Mouse (Mus musculus) left cerebral cortex, adult 18-20 months (tissue): ENCODE measurements around the gene Mturn. TPM values are rescaled to one million over a fixed set of nuclear protein-coding genes. Genes with fewer than 3 reads are reported as not detected.

Source experiments
- DNase-seq, 2 experiments: peaks; one replicate each; pipeline ENCODE4 v3.0.0; 2021 to 2022; ENCODE audit warnings: low spot score in 2 of 2, mixed read lengths in 1 of 2
- total RNA-seq, 2 experiments: library from RNA; stranded (reverse); gene quantifications; 2 replicates each; pipeline ENCODE4 v1.2.3; 2021

Gene Mturn
- total RNA-seq, 2 experiments from 2014 or later = 106 to 117 TPM

DNA sequence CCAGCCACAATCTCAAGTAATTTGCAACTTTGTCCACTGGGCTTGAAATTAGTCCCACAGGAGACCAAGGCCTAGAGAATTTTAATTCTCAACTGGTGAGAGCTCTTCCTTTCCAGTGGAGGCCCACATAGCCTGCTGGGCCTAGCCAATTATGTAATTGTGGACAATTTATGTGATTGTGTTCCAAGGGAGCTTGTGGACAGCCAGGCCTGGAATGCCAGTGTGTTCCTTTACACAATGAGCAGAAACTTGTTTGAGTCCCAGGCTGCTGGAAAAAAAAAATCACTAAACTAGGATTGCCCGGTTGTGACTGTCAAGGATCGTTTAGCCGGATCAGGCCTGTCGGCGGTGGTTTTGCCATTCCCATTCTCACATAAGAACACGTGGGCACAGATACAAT lies 11.9 kb downstream of the Mturn start:
- no peak for DNase-seq

DNA sequence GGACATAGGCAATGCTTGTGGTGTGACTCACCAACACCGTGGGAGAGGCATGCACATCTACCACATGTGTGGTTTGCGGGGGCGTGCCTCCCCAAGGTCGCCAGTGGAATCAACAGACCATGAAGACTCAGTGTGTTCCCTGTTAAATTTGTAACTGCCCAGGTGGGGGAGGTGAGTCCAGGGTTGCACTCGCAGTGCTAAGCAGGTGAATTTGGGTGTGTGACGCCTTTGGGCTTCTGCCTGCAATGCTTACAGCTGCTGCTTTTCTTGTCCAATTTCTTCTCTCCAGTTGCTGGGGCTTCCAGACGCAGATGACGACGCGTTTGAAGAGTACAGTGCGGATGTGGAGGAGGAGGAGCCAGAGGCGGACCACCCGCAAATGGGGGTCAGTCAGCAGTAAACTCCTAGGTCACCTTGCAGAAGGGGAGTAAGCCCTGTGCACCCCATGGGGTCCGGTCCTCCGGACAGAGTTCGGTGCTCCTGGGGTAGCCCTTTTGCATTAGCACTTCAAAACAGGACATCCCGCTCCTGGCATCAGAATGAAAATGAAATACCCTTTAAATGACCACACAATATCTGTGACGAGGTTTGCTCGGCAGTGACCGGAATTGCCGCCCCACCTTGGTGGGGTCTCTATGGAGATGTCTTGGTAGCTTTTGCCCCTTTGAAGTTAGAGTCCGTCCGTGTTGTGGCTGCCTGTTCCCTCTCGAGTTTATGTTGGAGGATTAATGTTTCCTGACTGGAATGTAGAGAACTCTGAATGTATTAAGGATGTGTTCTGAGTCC lies 17.5 kb downstream of the Mturn start:
- peak; percentile 47 to 49 for DNase-seq

DNA sequence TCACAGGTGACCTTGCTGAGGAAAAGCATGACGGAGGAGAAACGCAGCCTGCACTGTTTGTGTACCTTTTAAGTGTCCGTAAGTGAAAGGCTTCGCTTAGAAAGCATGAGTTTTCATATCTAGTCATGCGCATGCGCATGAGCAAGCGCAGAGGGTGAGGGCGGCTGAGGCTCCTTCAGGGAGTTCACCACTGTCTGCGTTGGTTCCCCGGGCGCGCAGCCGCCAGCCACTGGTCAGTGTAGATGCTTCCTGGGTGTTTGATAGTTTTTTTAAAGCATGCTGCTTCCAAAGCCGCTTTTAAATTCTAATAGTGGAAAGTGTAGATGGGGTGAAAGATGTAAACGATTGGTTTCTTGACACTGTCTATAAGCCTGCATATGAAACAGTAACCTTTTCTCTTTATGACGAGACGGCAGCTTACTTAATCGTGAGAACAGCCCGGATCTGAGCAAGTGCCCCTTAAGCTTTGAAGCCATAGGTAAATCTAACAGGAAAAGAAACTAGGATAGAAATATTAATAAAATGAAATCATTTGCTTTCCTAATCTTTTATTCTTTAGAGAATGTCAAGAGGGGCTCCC lies 18.1 kb downstream of the Mturn start:
- DNase-seq = peak; percentile 78 to 88

DNA sequence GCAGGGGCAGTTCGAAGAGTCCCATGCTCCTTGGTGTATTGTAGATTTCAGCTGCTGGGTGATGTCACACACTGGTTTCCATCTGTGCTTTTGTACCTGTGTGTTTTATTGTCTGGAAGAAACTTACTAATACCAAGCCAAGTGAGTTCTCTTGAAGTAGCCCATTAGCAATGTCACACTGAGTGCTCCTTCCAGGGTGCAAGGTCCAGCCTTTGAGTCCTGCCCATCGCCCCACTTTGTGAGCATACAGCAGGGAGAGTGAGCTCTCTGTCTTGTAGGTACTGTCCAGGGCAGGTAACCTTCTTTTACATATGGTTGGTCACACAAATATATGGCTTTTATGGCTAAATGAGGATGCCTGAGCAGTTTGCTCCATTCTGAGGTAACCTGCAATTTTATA lies 19.1 kb downstream of the Mturn start:
- DNase-seq = no peak

DNA sequence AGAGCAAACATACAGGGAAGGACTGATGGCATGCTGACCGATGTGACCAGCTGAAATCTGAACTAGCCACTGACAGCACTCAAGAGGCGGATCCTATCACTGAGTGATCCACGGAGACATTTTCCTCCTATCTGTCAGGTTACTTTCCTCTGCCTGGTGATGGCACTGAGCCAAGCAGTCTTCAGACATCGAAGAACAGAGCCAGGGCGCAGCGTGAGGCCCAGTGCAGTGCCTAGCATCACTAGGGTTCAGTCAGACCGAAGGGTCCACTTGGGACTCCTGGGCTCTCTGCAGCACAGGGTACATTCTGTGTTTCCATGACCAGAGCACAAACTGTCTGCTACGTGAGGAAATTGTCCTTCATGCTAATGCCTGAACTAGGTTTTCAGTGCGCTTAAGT lies 20.5 kb downstream of the Mturn start:
- no peak for DNase-seq

DNA sequence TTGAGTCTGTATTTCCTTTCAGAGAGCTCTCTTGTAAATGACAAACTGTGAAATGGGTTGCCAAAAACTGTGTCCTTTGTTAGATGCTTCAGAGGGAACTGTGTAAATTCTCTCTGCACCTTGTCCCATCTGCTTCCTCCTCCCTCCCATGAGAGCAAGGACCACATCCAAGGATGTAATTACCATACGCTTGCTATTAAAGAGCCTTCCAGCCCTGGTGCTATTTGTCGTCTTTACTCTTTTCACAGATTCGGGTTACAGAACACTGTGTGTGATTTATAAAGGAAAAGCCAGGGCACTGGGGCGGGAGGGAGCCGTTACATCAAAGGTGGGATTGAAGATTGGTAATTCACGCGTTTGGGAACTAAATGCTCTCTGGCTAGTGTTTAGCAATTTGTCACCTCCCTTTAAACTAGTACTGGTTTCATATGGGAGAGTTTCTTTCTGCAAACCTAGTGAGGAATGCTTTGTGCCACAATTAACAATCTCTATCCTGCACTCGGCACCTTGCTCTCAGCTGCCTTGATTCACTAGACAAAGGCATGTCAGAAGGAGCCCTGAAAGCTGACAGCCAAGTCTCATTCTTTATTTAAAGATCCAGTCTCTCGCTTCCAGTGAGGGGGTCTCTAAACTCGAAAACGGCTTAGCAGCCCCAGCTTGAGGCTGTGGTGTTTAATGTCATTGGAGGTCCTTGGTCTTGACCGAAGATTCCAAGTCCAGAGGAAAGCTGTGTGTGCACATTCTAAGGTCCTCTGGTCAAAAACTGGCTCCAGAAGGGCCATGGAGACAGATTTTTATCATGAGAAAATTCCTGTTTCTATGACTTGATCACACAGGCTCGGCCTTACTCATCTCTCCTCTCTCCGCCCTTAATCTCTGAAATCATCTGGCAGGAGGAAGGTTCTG lies 22.5 kb downstream of the Mturn start:
- DNase-seq = no peak

DNA sequence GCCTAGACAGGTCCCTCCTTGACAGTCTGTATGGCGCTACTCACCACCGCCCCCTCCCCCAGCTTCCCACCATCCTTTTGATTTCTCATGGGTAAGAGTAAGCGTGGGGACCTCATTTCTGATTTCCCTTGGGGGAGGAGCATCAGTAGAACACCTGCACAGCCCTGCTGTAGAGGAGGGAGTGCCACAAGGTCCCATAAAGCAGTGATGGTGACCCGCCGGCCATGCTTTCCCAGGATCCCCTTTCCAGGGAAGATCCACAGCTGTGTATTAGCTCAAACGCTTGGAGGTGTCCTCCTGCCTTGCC lies 23.1 kb downstream of the Mturn start:
- DNase-seq = no peak

DNA sequence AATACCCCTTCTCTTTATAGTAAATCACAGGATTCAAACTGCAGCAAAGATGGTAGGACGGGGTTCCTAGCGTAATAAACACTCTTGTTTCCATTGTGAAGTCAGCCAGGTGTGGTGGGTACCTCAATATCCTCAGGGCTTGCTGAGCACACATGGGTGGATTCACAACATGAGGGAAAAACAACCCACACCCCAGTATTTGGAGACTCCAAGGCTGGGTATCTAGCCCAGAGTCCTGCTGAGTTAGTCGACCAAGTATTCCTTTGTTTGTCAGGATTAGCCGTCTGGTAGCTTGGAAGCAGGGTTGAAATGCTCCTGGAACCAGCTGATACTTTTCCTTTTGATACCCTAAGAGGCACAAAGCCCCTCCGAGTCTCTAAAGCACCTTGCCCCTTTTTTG lies 23.4 kb downstream of the Mturn start:
- DNase-seq = no peak

DNA sequence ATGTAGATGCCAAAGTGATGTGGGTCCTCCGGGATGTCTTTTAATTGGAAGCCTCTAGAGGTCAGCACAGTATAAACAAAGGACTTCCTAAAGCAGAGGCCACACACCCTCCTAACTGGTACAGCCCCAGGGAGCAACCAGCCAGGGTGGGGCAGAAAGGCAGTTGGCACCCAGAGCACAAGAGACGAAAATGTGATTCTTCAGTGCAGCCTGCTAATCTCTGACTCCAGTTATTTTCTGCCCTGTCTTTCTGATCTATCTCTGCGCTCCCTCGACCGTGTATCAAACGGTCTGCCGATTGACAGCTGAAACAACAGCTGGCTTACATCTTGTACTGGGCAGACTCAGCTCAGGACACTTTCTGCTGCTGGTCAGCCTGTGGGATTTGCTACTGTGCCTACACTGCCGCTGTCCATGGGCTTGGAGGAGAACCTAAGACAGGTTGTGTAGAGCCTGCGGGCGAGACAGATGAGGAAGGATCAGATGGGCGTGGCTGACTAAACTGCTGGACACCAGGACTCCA lies 24.0 kb downstream of the Mturn start:
- peak in 1 of 2 experiments; percentile 29 for DNase-seq

DNA sequence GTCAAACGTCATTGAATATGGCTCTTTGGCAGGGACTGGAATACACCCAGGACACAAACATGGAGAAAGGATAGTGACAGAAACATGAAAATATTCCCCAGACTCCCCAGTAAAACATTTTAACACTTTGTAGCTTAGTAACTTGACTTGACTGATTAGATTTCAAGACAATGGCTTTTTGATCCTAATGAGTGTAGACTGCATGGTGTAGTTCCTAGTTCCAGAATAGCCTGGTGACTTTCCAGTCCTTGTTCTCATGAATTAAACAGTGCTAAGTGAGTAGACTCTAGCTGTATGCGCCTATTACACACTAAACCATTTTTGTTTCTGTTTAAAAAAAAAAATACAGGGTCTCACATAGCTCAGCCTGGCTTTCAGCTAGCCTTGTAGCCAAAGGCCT lies 24.7 kb downstream of the Mturn start:
- DNase-seq = no peak

DNA sequence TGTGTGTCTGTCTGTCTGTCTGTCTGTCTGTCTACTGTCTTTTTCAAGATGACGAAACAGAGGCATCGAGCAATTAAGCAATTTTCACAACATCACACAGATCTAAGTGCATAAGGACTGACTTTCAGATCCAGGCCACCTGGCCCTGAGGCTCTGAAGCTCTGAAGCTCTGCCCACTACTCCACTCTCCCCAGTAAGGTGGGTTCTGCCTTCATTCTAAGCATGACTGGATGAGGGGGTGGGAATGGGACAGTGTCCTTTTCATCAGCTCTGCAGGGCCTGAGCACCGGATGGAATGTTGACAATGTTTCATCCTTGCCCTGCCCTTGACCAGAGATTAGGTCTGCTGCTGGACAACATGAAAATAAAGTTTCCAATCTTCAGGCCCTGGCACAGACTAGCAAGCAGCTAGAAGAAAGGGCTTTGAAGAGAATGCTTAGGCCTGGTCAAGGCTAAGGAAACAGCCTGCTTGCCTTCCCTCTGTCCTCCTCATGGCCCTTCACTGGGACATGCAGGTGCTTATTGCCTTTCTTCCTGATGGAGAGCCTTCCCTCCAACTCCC lies 25.3 kb downstream of the Mturn start:
- no peak for DNase-seq

DNA sequence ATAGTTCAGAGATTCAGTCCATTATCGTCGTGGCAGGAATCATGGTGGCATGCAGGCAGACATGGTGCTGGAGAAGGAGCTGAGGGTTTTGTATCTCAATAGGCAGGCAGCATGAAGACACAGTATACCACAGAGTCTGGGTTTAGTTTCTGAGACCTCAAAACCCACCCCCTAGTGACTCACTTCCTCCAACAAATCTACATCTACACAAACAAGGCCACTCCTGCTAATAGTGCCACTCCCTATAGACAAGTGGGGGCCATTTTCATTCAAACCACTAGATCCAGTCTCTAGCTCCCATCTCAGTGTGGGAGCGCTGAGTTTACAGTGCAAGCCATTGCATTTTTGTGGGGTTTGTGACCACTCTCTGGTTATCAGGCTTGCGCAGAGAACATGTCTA lies 27.2 kb downstream of the Mturn start:
- no peak for DNase-seq

DNA sequence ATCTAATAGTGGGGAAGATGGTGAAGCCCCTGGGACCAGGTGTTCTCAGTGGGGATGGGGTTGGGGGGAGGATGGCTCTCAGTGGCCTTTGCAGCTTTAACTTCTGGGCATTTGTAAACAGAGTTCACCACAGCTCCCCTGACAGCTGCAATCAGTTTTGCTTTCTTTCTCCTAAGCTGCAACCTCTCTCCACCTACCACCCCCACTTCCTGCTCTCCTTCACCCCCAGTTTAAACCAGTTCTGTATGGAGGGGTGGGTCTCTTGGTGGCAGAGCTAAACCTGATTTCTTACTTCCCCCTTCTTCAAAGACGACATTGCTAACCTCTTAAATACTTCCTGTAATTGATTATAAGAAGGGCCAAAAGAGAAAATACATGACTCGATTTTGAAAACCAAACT lies 34.3 kb downstream of the Mturn start:
- no peak for DNase-seq

DNA sequence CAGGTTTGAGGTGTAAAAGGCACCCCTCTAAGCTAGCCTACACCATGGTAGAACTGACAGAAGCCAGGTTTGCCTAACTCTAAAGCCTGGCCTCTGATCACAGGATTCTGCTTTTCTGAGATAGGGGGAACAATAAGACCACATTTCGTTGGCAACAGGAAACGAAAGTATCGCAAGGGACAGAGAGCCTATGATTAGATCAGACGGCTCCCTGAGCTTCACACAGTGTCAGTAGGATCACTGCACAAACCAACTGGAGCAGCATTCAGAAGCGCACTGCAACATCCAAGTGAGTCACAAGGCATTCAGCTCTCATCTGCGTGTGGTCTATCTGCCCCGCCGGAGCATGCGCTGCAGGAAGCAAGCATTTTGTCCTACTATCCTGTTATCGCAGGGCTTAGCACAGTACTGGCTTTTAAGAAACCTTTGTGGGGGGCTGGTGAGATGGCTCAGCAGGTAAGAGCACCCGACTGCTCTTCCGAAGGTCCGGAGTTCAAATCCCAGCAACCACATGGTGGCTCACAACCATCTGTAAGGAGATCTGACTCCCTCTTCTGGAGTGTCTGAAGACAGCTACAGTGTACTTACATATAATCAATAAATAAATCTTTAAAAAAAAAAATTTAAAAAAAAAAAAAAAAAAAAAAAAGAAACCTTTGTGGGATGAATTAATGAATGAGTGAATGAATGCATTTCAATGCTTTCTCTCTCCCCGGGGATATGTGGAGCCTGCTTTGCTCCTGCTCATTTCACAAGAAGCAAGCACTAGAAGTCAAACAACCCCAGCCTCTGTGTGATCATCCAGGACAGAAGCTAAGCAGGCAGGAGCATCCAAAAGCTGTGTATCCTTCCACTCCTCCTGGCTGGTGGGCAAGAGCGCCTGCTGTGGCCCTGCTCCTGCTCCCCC lies 37.6 kb downstream of the Mturn start:
- no peak for DNase-seq

DNA sequence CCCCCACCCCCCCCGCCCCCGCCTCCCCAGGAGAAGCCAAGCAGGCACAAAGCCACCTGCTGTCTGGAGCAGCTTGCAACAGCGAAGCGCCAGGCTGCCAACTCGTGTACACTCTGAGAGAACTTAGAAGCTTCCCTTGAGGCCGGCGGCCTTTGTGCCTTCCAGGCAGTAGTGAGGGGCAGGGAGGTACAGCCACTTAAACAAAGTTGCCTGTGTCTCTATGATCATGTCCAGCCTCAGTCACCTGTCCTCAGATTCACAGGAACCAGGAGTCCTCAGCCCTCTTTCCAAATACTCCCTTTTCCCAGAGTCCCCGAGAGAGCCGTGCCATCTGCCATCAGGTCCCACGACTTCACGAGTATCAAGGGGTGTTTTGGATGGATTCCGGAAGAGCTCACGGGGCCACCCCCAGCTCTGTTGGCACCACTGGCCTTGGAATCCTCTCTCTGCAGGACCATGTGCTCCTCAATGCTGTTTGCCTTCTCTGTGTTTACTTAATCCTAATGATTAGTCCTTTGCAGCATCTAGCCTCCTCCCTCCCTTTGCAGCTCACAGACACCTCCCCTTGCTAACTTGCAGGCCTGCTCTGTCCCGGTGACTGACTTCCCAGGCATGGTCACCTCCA lies 38.4 kb downstream of the Mturn start:
- DNase-seq = no peak

DNA sequence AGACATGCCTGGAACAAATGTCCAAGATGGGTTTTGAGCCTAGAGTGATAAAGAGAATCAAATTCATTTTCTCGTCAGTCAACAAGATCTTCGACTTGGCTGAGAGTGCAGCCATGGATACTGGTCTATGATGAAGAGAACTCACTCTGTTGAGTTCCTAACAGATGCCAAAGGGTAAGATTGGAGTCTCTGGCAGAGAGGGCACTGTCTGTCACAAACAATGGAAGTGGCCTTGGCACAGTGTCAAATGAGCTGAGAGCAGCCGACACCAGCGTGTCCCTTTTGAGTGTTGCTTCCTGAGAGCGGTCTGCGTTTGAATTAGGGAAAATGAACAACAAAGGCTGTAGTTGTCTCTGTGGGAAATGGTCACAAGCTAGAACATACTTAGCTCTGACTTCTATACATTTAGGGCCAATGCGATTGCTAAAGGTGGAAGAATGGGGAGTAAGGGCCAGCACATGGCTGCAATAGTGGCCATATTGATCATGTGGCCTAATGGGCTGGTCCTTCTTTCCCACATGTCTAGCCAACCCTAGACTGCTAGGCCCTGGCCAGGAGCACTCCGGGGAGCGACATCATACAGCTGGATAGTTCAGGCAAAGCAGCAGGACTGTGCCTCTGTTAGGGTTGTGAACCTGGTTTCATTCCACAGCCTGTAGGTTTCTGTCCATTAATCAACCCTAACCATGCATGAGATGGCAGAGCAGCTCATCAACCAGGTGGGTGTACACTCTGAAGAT lies 39.3 kb downstream of the Mturn start:
- DNase-seq = no peak

DNA sequence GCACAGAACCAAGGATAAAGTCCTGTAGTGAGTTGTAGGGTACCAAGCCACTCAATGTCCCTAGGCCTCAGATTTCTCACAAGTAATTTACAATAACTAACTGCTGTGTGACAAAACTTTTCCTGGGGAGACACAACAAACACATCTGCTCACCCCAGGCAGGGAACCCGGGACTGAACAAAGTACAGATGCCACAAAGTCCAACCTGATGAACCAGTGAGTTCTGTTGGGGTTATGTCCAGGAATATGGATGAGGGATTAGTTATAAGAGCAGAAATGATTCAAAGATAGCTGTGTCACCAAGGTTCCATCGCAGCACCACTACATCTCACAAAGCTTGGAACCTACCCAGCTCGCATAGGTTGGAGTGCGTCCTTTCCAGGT lies 39.8 kb downstream of the Mturn start:
- DNase-seq = no peak

DNA sequence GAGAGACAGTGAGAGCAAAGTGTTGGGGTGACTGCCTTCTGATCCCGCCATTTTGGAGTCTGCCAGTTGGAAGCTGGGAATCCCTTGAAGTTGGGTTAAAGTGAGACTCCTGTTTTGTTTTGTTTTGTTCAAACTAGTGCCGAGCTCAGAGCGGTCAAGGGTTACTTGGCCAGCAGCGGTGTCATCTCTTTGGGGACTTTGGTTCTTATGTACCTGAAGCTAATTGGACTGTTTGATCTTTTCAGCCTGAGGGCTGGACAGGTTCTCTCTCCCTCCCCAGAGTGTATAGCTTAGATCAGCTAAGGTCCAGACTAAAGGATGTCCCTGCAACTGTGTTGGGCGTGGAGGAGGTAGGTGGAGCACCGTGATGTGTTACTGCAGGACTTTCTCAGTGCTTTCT lies 44.9 kb downstream of the Mturn start:
- no peak for DNase-seq

DNA sequence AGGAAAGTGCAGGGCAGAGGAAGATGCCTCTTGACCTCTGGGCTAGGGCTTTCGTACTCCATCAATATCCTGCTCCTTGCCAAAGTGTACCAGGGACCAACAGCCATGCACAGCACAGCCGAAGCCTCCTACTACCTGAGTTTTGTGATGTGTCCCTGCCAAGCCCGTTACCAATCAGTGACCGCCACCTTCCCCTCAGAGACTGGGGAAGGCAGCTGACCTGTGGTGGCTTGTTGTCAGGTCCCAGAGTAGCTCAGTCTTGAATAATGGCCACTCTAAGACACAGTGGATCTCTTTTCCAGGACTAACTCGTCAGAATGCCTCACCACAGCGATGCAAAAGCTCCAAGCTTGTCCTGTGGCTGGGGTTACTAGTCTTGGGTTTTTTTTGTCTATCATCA lies 45.4 kb downstream of the Mturn start:
- DNase-seq = no peak

DNA sequence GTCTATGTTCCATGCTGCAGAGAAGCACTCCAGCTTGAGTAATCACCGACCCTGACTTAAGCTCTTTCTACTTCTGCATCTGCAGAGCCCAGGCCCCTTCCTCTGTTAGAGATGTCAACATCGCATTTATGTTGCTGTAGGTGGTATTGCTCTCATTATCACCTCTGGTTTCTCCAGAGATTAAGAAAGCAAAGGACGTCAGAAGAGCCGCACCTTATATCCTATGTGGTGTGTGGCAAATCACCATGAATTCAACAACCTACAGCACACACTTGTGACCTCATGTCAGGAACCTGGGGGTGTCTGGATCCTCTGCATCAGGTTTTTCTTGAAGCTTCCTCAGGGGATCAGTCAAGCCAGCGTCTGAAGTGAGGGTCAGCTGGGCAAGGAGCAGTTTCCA lies 46.0 kb downstream of the Mturn start:
- no peak for DNase-seq
